Mouse (Mus musculus) forebrain, embryonic 15.5 days (tissue): ENCODE data around the gene Fancc. TPM values are rescaled to one million over a fixed set of nuclear protein-coding genes. Genes with fewer than 3 reads are reported as not detected.

Source experiments
- ATAC-seq: fragments of 200-750 bp; cut with Nextera tagmentation; replicated peaks from 2 replicates; pipeline ENCODE4 v1.8.0; 2017; ENCODE audit warnings: mild to moderate bottlenecking, moderate TSS enrichment, moderate library complexity
- H3K27ac ChIP-seq: fragments of 300-500 bp; sonication (generic); replicated peaks from 2 replicates; pipeline ENCODE4 v1.5.1; 2015; ENCODE audit warnings: mild to moderate bottlenecking, inconsistent platforms
- H3K27me3 ChIP-seq: fragments of 300-500 bp; sonication (generic); 2 replicates; pipeline ENCODE4 v1.6.1; 2015; ENCODE audit warnings: inconsistent platforms
- H3K36me3 ChIP-seq: fragments of 300-500 bp; sonication (generic); 2 replicates; pipeline ENCODE4 v1.6.1; 2015; ENCODE audit warnings: mild to moderate bottlenecking, inconsistent platforms
- H3K4me1 ChIP-seq: fragments of 300-500 bp; sonication (generic); 2 replicates; pipeline ENCODE4 v1.6.1; 2015; ENCODE audit warnings: inconsistent platforms
- H3K4me2 ChIP-seq: fragments of 300-500 bp; sonication (generic); replicated peaks from 2 replicates; pipeline ENCODE4 v1.6.1; 2015; ENCODE audit warnings: mild to moderate bottlenecking, inconsistent platforms
- H3K4me3 ChIP-seq: fragments of 300-500 bp; sonication (generic); 2 replicates; pipeline ENCODE4 v1.5.1; 2015; ENCODE audit warnings: mild to moderate bottlenecking, inconsistent platforms
- H3K9ac ChIP-seq: fragments of 300-500 bp; sonication (generic); replicated peaks from 2 replicates; pipeline ENCODE4 v1.6.1; 2015; ENCODE audit warnings: mild to moderate bottlenecking, inconsistent platforms
- H3K9me3 ChIP-seq: fragments of 300-500 bp; sonication (generic); 2 replicates; pipeline ENCODE4 v1.6.1; 2016; ENCODE audit warnings: inconsistent platforms
- WGBS: fragments of 180-500 bp; shearing (Covaris S2); methylation state at CpG from one replicate; pipeline ENCODE4 v1.1.7; 2015; ENCODE audit warnings: mixed read lengths; 5-methylcytosine and 5-hydroxymethylcytosine counted together
- polyA plus RNA-seq: library from polyadenylated mRNA; unstranded; fragments of >200 nt; fragmentation: Nextera tagmentation; extraction: Ambion mirVana; gene quantifications from 2 replicates; pipeline ENCODE4 v1.2.1, GENCODE M21; 2015

The Fancc gene
- polyA plus RNA-seq, 1 experiment from 2014 or later: 13.2 TPM

GRCm38 (mm10) chr13:63294359-63295193, 202.5 kb downstream of the Fancc start:
- Histone ChIP-seq H3K36me3 (peaks cover 7% of the 10 kb centered on the region; the same call in 1 of the 2 replicates), H3K4me2 (no peak overlapping the region), H3K27me3 (no peaks in the 10 kb centered on the region), H3K9ac (no peak overlapping the region), H3K9me3 (no peaks in the 10 kb centered on the region), H3K27ac (no peak overlapping the region), H3K4me3 (no peak overlapping the region), H3K4me1 (peaks cover 9% of the 10 kb centered on the region)
- WGBS: 23% methylated on average over 15 of the region's 15 CpGs
- no peak for ATAC-seq

- H3K4me2 ChIP-seq: no peak overlapping the region
- no peak overlapping the region for H3K9ac ChIP-seq
- H3K36me3 ChIP-seq: peaks cover under 1% of the 10 kb centered on the region; the same call in 1 of the 2 replicates
- 54% methylated on average over 3 of the region's 3 CpGs for WGBS
- no peaks in the 10 kb centered on the region for H3K9me3 ChIP-seq
- no peak overlapping the region for H3K27ac ChIP-seq
- ATAC-seq: no peak
- H3K4me1 ChIP-seq: peaks cover 13% of the 10 kb centered on the region
- no peaks in the 10 kb centered on the region for H3K27me3 ChIP-seq
- no peak overlapping the region for H3K4me3 ChIP-seq
These were observed 203.4 kb downstream of the Fancc start for GRCm38 (mm10) chr13:63293647-63294046.

GRCm38 (mm10) chr13:63291016-63291415, 206.1 kb downstream of the Fancc start:
- no peaks in the 10 kb centered on the region for H3K27me3 ChIP-seq
- ATAC-seq: no peak
- H3K9ac ChIP-seq: no peak overlapping the region
- WGBS: 92% methylated on average over 6 of the region's 6 CpGs
- H3K4me2 ChIP-seq: no peak overlapping the region
- H3K4me3 ChIP-seq: no peak overlapping the region
- H3K9me3 ChIP-seq: no peaks in the 10 kb centered on the region
- no peaks in the 10 kb centered on the region; the same call in 1 of the 2 replicates for H3K36me3 ChIP-seq
- H3K4me1 ChIP-seq: peaks cover 13% of the 10 kb centered on the region
- H3K27ac ChIP-seq: no peak overlapping the region

- H3K27me3 ChIP-seq: no peaks in the 10 kb centered on the region
- WGBS: 95% methylated on average over 4 of the region's 4 CpGs
- no peak overlapping the region for H3K4me3 ChIP-seq
- H3K4me2 ChIP-seq: no peak overlapping the region
- ATAC-seq: no peak
- H3K9me3 ChIP-seq: no peaks in the 10 kb centered on the region
- H3K27ac ChIP-seq: no peak overlapping the region
- H3K9ac ChIP-seq: no peak overlapping the region
- no peaks in the 10 kb centered on the region; the same call in 1 of the 2 replicates for H3K36me3 ChIP-seq
- H3K4me1 ChIP-seq: peaks cover 13% of the 10 kb centered on the region
These were observed 207.0 kb downstream of the Fancc start for GRCm38 (mm10) chr13:63290126-63290525.

GRCm38 (mm10) chr13:63289687-63290086, 207.4 kb downstream of the Fancc start:
- no peaks in the 10 kb centered on the region; the same call in 1 of the 2 replicates for H3K36me3 ChIP-seq
- H3K9me3 ChIP-seq: no peaks in the 10 kb centered on the region
- H3K27me3 ChIP-seq: no peaks in the 10 kb centered on the region
- H3K9ac ChIP-seq: no peak overlapping the region
- H3K4me1 ChIP-seq: peaks cover 11% of the 10 kb centered on the region
- ATAC-seq: no peak
- 41% methylated on average over 5 of the region's 5 CpGs for WGBS
- no peak overlapping the region for H3K4me3 ChIP-seq
- H3K4me2 ChIP-seq: no peak overlapping the region
- H3K27ac ChIP-seq: no peak overlapping the region

- H3K4me1 ChIP-seq: peaks cover 7% of the 10 kb centered on the region; the same call in 1 of the 2 replicates
- H3K27me3 ChIP-seq: no peaks in the 10 kb centered on the region
- no peak overlapping the region for H3K27ac ChIP-seq
- no peak overlapping the region for H3K4me2 ChIP-seq
- no peaks in the 10 kb centered on the region for H3K9me3 ChIP-seq
- H3K36me3 ChIP-seq: no peaks in the 10 kb centered on the region; the same call in 1 of the 2 replicates
- no peak overlapping the region for H3K4me3 ChIP-seq
- H3K9ac ChIP-seq: no peak overlapping the region
- 39% methylated on average over 4 of the region's 4 CpGs for WGBS
- ATAC-seq: no peak
These were observed 207.9 kb downstream of the Fancc start for GRCm38 (mm10) chr13:63289152-63289551.

GRCm38 (mm10) chr13:63286483-63287102, 210.5 kb downstream of the Fancc start:
- Histone ChIP-seq H3K4me2 (no peak overlapping the region), H3K9me3 (no peaks in the 10 kb centered on the region), H3K27me3 (no peaks in the 10 kb centered on the region), H3K4me1 (peaks cover 7% of the 10 kb centered on the region; the same call in 1 of the 2 replicates), H3K27ac (no peak overlapping the region), H3K36me3 (no peaks in the 10 kb centered on the region; the same call in 1 of the 2 replicates), H3K9ac (no peak overlapping the region), H3K4me3 (no peak overlapping the region)
- 0 out of 2 replicates have a peak, but pooled peaks have one; percentile 24 for ATAC-seq
- WGBS: 83% methylated on average over 11 of the region's 11 CpGs

- no peak for ATAC-seq
- Histone ChIP-seq H3K9me3 (no peaks in the 10 kb centered on the region), H3K4me1 (peaks cover 6% of the 10 kb centered on the region; the same call in 1 of the 2 replicates), H3K4me2 (no peak overlapping the region), H3K4me3 (no peak overlapping the region), H3K27ac (no peak overlapping the region), H3K9ac (no peak overlapping the region), H3K27me3 (no peaks in the 10 kb centered on the region), H3K36me3 (no peaks in the 10 kb centered on the region; the same call in 1 of the 2 replicates)
- 91% methylated on average over 3 of the region's 3 CpGs for WGBS
These were observed 212.3 kb downstream of the Fancc start for GRCm38 (mm10) chr13:63284748-63285147.

GRCm38 (mm10) chr13:63283236-63283635, 213.8 kb downstream of the Fancc start:
- H3K4me3 ChIP-seq: no peak overlapping the region
- H3K36me3 ChIP-seq: no peaks in the 10 kb centered on the region; the same call in 1 of the 2 replicates
- H3K27me3 ChIP-seq: no peaks in the 10 kb centered on the region
- no peak overlapping the region for H3K9ac ChIP-seq
- H3K27ac ChIP-seq: no peak overlapping the region
- H3K9me3 ChIP-seq: no peaks in the 10 kb centered on the region
- ATAC-seq: no peak
- H3K4me1 ChIP-seq: peaks cover 10% of the 10 kb centered on the region
- no peak overlapping the region for H3K4me2 ChIP-seq

- H3K9ac ChIP-seq: no peak overlapping the region
- H3K4me1 ChIP-seq: peaks cover 10% of the 10 kb centered on the region
- H3K36me3 ChIP-seq: no peaks in the 10 kb centered on the region
- WGBS: 76% methylated on average over 8 of the region's 8 CpGs
- no peak overlapping the region for H3K27ac ChIP-seq
- no peaks in the 10 kb centered on the region for H3K9me3 ChIP-seq
- no peak overlapping the region for H3K4me2 ChIP-seq
- no peaks in the 10 kb centered on the region for H3K27me3 ChIP-seq
- H3K4me3 ChIP-seq: no peak overlapping the region
- no peak for ATAC-seq
These were observed 215.9 kb downstream of the Fancc start for GRCm38 (mm10) chr13:63281206-63281605.

GRCm38 (mm10) chr13:63280344-63280743, 216.7 kb downstream of the Fancc start:
- H3K4me3 ChIP-seq: no peak overlapping the region
- H3K27me3 ChIP-seq: no peaks in the 10 kb centered on the region
- WGBS: 36% methylated on average over 3 of the region's 3 CpGs
- ATAC-seq: 0 out of 2 replicates have a peak, but pooled peaks have one; percentile 43
- no peaks in the 10 kb centered on the region for H3K36me3 ChIP-seq
- no peaks in the 10 kb centered on the region for H3K9me3 ChIP-seq
- H3K27ac ChIP-seq: no peak overlapping the region
- peaks cover 10% of the 10 kb centered on the region for H3K4me1 ChIP-seq
- H3K9ac ChIP-seq: no peak overlapping the region
- no peak overlapping the region for H3K4me2 ChIP-seq

- no peaks in the 10 kb centered on the region for H3K36me3 ChIP-seq
- no peak overlapping the region for H3K4me2 ChIP-seq
- H3K27ac ChIP-seq: no peak overlapping the region
- no peak overlapping the region for H3K9ac ChIP-seq
- no peaks in the 10 kb centered on the region for H3K27me3 ChIP-seq
- no peaks in the 10 kb centered on the region for H3K9me3 ChIP-seq
- ATAC-seq: no peak
- WGBS: 67% methylated on average over 8 of the region's 8 CpGs
- peaks cover 10% of the 10 kb centered on the region for H3K4me1 ChIP-seq
- no peak overlapping the region for H3K4me3 ChIP-seq
These were observed 217.3 kb downstream of the Fancc start for GRCm38 (mm10) chr13:63279807-63280206.
